Mouse (Mus musculus): ENCODE measurements around the gene Iars2.

Iars2 gene

GRCm38 (mm10) chr1:185275976-185276375, 53.2 kb downstream of the Iars2 start:
- no peak for DNase-seq

DNA sequence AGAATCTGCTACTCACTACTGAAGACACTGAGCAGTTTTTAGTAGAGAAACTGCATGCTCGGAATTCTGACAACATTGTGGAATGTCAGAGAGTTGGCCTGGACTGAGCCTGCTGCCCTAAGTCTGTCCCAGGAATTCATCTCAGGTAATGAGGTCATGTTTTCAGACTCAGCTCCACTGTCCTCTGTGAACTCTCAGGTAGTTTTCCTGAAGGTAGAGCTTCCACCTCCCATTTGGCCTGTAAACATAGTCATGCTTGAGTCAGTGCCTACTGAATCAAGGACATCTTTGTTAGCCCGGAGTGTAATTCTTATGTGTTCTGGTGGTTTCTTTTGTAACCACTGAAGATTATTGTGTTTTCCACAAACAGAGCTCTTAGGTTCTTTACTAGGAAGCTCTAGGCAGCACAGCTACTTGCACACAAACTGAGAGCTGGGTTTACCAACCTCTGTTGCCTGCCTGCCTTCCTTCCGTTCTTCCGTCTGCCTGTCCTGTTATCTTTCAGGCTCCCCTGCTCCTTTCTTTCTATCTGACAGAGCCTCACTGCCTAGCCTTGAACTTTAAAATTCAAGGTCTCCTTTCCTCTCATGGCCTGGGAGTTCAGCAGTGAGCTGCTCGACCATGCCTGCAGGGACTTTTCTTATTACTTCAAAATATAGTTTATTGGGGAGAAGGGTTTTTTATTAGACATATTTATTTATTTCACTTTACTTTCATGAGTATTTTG, 54.2 kb downstream of the Iars2 start:
- peak; percentile 30 for DNase-seq

DNA sequence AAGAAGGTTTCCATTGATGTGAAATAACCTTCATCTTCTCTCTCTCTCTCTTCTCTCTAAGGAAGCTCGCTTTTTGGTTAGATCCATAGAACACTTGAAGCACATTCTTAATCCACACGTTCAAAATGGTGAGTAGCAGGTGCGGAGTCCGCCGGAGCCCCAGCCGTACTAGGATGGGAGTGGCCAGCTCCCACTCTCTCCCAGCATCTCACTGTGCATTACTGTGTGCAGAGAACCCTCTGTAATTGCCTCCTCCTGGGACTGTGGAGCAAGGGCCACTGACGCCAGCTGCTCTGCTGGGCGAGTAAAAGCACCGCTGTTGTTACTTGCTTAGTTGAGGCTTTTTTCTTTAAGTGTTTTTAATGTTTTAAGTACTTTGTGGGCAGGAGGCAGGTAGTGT, 57.8 kb downstream of the Iars2 start:
- no peak for DNase-seq

DNA sequence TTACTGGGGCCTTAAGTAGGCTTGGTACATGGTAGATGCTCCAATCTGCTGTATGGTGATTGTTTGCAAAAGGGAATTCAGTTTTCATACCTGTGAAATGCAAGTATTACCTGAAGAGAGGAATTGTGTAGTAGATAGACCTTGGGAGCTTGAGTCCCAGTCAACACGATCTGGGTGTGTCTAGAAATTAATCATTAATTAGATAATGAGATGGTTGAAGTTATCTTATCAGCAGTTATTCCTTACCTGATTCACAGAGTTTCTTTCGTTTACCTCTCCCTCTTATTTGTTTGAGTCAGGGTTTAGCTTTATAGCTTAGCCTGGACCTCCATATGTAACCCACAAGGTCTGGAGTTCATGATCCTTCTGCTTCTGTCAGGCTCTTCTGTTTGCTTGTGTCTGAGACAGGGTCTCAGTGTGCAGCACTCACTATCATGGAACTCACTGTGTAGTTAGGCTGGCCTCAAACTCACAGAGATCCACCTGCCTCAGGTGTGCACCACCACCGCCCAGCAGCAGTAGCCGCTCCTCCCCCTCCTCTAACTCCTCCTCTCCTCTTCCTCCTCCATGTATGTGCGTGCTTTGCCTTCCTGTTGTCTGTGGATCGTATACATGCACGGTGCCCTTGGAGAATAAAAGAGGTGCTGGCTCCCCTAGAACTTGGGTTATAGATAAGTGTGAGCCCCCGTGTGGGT, 58.6 kb downstream of the Iars2 start:
- no peak for DNase-seq

- no peak for DNase-seq
Measured at GRCm38 (mm10) chr1:185268675-185269074, 60.5 kb downstream of the Iars2 start.

DNA sequence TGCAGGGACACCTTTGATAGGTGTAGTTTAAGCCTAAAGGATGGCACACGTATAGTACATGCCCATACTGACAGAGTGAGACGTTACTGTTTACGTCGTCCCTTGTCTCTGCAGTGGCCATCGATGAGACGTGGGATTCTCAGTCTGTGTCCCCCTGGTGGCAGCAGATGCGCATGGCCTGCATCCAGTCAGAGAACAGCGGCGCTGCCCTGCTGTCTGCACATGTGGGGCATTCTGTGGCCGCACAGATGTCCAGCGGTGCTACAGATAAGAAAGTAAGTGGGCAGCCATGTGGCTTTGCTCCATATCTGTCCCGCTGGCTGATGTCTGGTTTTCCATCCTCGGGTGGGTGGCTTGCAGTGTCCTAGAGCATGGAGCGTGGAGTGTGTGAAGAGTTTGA, 66.6 kb downstream of the Iars2 start:
- DNase-seq, result no peak

DNA sequence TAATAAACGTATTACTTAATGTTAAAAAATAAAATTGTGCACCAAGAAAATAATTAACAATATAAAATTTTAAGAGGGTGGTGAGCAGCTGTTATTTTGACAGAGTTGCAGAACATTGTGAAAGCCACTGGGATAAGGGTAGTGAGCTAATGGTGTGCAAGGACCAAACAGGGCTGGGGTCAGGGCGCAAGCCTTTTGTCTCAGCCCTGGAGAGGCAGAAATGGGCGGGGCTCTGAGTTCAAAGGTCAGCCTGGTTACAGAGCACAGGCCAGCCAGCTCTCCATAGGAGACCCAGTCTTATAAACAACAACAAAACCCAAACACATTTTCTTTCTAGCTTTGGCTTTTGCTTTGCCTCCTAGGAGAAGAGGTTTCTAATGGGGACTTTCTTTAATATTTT, 72.4 kb downstream of the Iars2 start:
- DNase-seq, result peak; percentile 43

DNA sequence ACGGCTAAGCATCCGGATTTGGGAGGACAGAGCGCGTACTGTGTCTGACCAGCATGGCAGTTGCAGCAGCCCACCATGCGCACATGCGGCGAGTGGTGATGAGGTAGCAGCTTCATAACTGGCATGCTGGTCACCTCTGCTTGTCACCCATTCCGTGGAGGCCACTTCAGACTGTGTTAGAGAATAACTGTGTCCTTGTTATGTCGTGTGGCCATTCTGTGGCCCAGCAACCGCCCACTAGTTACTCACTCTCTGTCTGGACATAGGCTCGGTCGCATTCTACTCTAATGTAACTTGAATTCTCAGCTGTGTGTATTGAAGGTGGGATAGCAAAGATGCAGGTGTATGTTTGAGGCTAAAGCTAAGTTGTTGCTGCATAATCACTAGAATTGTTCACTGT, 73.9 kb downstream of the Iars2 start:
- DNase-seq, result no peak

DNA sequence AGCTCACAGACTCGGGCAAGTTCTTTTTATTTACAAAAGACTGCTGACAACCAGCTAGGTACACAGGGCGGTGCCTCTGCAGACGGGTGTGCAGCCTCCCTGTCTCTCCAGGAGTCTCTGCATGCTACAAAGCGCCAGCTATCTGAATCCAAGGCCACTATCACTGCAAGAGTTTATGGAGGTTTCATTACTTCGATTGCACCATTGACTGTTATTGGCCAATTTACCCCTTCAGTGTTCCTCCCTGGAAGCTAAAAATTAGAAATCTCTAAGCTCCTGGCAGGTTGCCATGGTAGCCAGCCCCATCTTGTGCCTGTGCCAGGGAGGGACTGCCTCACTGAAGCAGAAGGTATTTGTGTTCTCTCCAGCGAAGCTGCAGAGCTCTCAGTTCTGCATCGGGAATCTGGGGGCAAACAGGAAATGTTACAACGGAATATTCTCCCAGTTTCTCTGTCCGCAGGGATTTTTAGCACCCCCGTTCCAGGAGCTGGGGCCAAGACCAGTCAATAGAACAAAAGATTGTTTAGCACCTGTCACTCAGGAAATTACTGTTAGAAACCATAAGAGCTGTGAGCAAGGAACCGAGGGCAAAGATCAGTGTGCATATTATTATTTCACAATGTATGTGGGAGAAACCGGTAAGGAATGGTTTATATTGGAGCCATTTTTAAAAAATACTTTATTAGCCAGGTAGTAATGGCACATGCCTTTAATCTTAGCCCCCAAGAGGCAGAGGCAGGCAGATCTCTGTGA, 75.9 kb downstream of the Iars2 start:
- DNase-seq, result no peak

- no peak for DNase-seq
Measured at GRCm38 (mm10) chr1:185252351-185252750, 76.8 kb downstream of the Iars2 start.

DNA sequence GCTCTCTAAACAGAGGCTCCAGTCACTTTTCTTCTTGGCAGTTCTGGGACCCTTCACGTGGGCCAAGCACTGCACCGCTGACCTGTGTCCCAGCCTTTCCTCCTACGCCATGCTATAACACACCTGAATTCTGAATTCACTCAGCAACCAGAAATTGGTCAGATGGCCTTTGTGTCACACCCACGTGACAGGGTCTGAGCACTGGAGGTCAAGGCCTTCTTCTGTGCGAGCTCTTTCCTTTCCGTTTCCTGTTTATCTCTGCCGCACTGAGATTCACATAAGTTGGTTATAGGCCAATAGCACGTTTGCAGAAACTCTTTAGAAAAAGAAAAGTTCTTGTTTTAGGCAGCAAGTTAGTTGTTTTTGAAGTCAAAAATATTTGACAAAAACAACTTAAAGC, 80.5 kb downstream of the Iars2 start:
- DNase-seq, result no peak

- peak; percentile 11 for DNase-seq
Measured at GRCm38 (mm10) chr1:185247429-185248085, 81.6 kb downstream of the Iars2 start.

GRCm38 (mm10) chr1:185245456-185245855, 83.7 kb downstream of the Iars2 start:
- no peak for DNase-seq

GRCm38 (mm10) chr1:185243013-185243412, 86.2 kb downstream of the Iars2 start:
- no peak for DNase-seq

GRCm38 (mm10) chr1:185236530-185236929, 92.7 kb downstream of the Iars2 start:
- DNase-seq, result no peak

GRCm38 (mm10) chr1:185235837-185236236, 93.4 kb downstream of the Iars2 start:
- no peak for DNase-seq

Data from kidney, adult 11 months (tissue).